ENCODE assay signal across 7 mouse cellular contexts in the genomic region with DNA sequence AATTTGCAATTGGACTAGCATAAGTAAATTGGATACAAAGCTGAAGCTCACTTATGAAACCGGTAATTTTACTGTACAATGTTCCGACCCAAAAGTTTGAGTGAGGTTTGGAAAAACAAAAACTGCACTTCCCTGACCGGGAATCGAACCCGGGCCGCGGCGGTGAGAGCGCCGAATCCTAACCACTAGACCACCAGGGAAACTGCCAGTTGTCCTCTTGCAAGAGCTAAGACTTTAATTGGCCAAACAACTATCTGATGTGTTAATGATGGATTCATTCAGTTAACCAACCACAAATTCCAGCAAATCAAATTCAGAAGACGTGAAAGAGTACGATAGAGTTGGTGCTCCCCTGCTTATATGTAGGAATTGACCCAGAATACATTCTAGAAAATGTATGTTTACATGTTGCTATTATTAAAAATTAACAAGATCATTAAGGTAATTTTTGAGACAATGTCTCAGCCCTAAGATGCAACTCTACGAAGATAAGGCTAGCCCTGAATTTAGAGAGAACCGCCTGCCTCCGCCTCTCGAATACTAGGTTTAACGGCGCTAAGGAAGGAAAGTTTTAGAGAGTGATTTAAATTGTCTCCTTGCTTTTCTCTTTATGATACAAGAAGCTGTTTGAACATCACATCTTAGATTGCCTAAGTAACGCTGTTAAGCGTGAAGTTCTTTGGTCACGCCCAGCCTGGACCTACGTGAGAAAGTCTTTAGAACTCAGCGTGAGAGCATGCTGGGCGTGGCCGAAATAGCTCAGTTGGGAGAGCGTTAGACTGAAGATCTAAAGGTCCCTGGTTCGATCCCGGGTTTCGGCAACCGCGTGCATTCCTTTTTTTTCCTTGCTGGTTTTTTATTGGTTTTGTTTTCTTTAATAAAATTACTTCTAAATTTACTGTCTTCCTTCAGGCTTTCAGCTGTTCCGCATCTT. TPM values are rescaled to one million over a fixed set of nuclear protein-coding genes. Genes with fewer than 3 reads are reported as not detected.
A peak's percentile ranks its signal among the peaks of the same experiment; 100 is the strongest.
DNase-seq lines count a peak whose midpoint lies in the region; ATAC-seq lines count a peak whose summit lies in the region.

No protein-coding gene starts in this region.

- peak; percentile 67 for ATAC-seq in granulocyte monocyte progenitor cell, adult 5-6 weeks (replicated peaks; ENCODE audit: poor library complexity, severe bottlenecking)
- ATAC-seq in midbrain, embryonic 12.5 days (ENCODE audit: low FRiP score, low read depth): peak; percentile 78

- peak; percentile 96 for DNase-seq in adrenal gland, postnatal 10 days
- peak; percentile 94 for DNase-seq in embryo, embryonic 9.5 days (ENCODE audit: extremely low spot score)
- peak; percentile 85 for DNase-seq in kidney, adult 11 months
- DNase-seq in limb, embryonic 10.5 days (ENCODE audit: low spot score): peak; percentile 95
- DNase-seq in skeletal muscle tissue, adult 2 months (ENCODE audit: low read depth, low spot score): peak; percentile 91

- H3K4me1 ChIP-seq in limb, embryonic 10.5 days: no peaks in the 10 kb centered on the region
- peaks cover 11% of the 10 kb centered on the region; the same call in 1 of the 2 replicates for H3K4me1 ChIP-seq in midbrain, embryonic 12.5 days

- 0 out of 2 replicates have a peak overlapping the region, but pooled peaks have one; percentile 44 for H3K9ac ChIP-seq in midbrain, embryonic 12.5 days (replicated peaks)

- H3K27ac ChIP-seq in limb, embryonic 10.5 days: no peak overlapping the region
- no peak overlapping the region for H3K27ac ChIP-seq in midbrain, embryonic 12.5 days (replicated peaks)

- no peaks in the 10 kb centered on the region for H3K27me3 ChIP-seq in limb, embryonic 10.5 days (ENCODE audit: low read depth, poor library complexity, severe bottlenecking)
- H3K27me3 ChIP-seq in midbrain, embryonic 12.5 days: peaks cover 8% of the 10 kb centered on the region

- peak overlapping the region; percentile 83 for H3K4me2 ChIP-seq in midbrain, embryonic 12.5 days (replicated peaks)

- H3K36me3 ChIP-seq in limb, embryonic 10.5 days: no peaks in the 10 kb centered on the region
- H3K36me3 ChIP-seq in midbrain, embryonic 12.5 days: no peaks in the 10 kb centered on the region

- under 1% methylated on average over 32 of the region's 32 CpGs for WGBS in limb, embryonic 10.5 days
- under 1% methylated on average over 32 of the region's 32 CpGs for WGBS in midbrain, embryonic 12.5 days

- no peaks in the 10 kb centered on the region for H3K9me3 ChIP-seq in limb, embryonic 10.5 days (replicated peaks)
- no peaks in the 10 kb centered on the region for H3K9me3 ChIP-seq in midbrain, embryonic 12.5 days

- H3K4me3 ChIP-seq in limb, embryonic 10.5 days: peak overlapping the region; percentile 64
- H3K4me3 ChIP-seq in midbrain, embryonic 12.5 days: peak overlapping the region; percentile 60

RNA-seq across cellular contexts. Expression of a gene that starts 15.3 kb away (rescaled TPM):
- total RNA-seq in adrenal gland, postnatal 10 days (2021): not detected
- total RNA-seq in granulocyte monocyte progenitor cell, adult 5-6 weeks (2014; fragmentation: Nextera tagmentation): not detected in 2 replicates
- not detected in 2 replicates for total RNA-seq in granulocyte monocyte progenitor cell, adult 5-6 weeks (2017)
- polyA plus RNA-seq in limb, embryonic 10.5 days (2016; fragmentation: Nextera tagmentation; extraction: Ambion mirVana): not detected in 2 replicates
- not detected in 2 replicates for polyA plus RNA-seq in midbrain, embryonic 12.5 days (2016; fragmentation: Nextera tagmentation; extraction: Ambion mirVana)

RNA-seq across cellular contexts. Expression of a gene that starts 18.3 kb away (rescaled TPM):
- 10 to 100 TPM; 50.2 to 51.9 TPM for total RNA-seq in adrenal gland, postnatal 10 days (2021)
- 142 and 143 TPM in 2 replicates for total RNA-seq in granulocyte monocyte progenitor cell, adult 5-6 weeks (2014; fragmentation: Nextera tagmentation)
- 144 and 167 TPM in 2 replicates for total RNA-seq in granulocyte monocyte progenitor cell, adult 5-6 weeks (2017)
- 200 and 218 TPM in 2 replicates for polyA plus RNA-seq in limb, embryonic 10.5 days (2016; fragmentation: Nextera tagmentation; extraction: Ambion mirVana)
- 132 and 140 TPM in 2 replicates for polyA plus RNA-seq in midbrain, embryonic 12.5 days (2016; fragmentation: Nextera tagmentation; extraction: Ambion mirVana)

RNA-seq across cellular contexts. Expression of a gene that starts 31.5 kb away (rescaled TPM):
- not detected for total RNA-seq in adrenal gland, postnatal 10 days (2021)
- not detected in 2 replicates for total RNA-seq in granulocyte monocyte progenitor cell, adult 5-6 weeks (2014; fragmentation: Nextera tagmentation)
- not detected in 2 replicates for total RNA-seq in granulocyte monocyte progenitor cell, adult 5-6 weeks (2017)
- not detected in 2 replicates for polyA plus RNA-seq in limb, embryonic 10.5 days (2016; fragmentation: Nextera tagmentation; extraction: Ambion mirVana)
- polyA plus RNA-seq in midbrain, embryonic 12.5 days (2016; fragmentation: Nextera tagmentation; extraction: Ambion mirVana): not detected in 2 replicates

RNA-seq across cellular contexts. Expression of a gene that starts 49.6 kb away (rescaled TPM):
- total RNA-seq in adrenal gland, postnatal 10 days (2021): not detected
- total RNA-seq in granulocyte monocyte progenitor cell, adult 5-6 weeks (2014; fragmentation: Nextera tagmentation): 0.34 TPM in 1 of 2 replicates, not detected in the other
- total RNA-seq in granulocyte monocyte progenitor cell, adult 5-6 weeks (2017): not detected in 2 replicates
- 0.10 TPM in 1 of 2 replicates, not detected in the other for polyA plus RNA-seq in limb, embryonic 10.5 days (2016; fragmentation: Nextera tagmentation; extraction: Ambion mirVana)
- polyA plus RNA-seq in midbrain, embryonic 12.5 days (2016; fragmentation: Nextera tagmentation; extraction: Ambion mirVana): 0.06 and 0.07 TPM in 2 replicates
